In genomic region chrX:98898307-98898706, GRCm38 (mm10) we compare ENCODE assay signal across 8 mouse cellular contexts. TPM values are rescaled to one million over a fixed set of nuclear protein-coding genes. Genes with fewer than 3 reads are reported as not detected.
DNase-seq lines count a peak whose midpoint lies in the region; ATAC-seq and TF ChIP-seq lines count a peak whose summit lies in the region.
"Had no signal": no experiment of that assay in that cellular context is flagged by ENCODE, and none has a peak within 500 bp of the region (broad histone marks: within the 10 kb centered on the region; RNA-seq: fewer than 3 reads in every experiment).

No protein-coding gene starts in this region.

- no peaks in the 10 kb centered on the region for H3K27me3 ChIP-seq in cerebellum, adult 2 months (ENCODE audit: control insufficient read depth, insufficient read depth, low read length)
- H3K27me3 ChIP-seq: embryonic facial prominence, embryonic 13.5 days had no signal

- WGBS in cerebellum, adult 2 months: 21% methylated on average over 3 of the region's 3 CpGs

- no peaks in the 10 kb centered on the region for H3K4me1 ChIP-seq in cerebellum, adult 2 months (ENCODE audit: control insufficient read depth, insufficient read depth, low read length)
- H3K4me1 ChIP-seq: embryonic facial prominence, embryonic 13.5 days had no signal

- intact Hi-C loops in heart, postnatal 10 days (cut with DNase I): loop anchor here (10.0 kb wide), 1 partner anchor 164 kb away; no protein-coding TSS in a partner anchor

- DNase-seq in ovary, adult 18-20 months (ENCODE audit: low spot score): peak; percentile 21
- no peak for DNase-seq in ovary, postnatal 10 days (ENCODE audit: low spot score)
- DNase-seq in cerebellum, adult 2 months: peak; percentile 42 to 47
- peak; percentile 44 to 56 for DNase-seq in heart, postnatal 10 days
- DNase-seq in ovary, postnatal 36 days (ENCODE audit: low spot score): peak; percentile 23
- DNase-seq in thymus, postnatal 0 days (ENCODE audit: low spot score): no peak

- ATAC-seq in megakaryocyte progenitor cell, adult 5-6 weeks (replicated peaks; ENCODE audit: poor library complexity): no peak

- TF ChIP-seq CTCF in cerebellum, adult 2 months (IDR thresholded peaks at IDR 0.05; ENCODE audit: borderline replicate concordance, insufficient read depth, low read depth, low read length): no peak

- no peak overlapping the region for H3K27ac ChIP-seq in cerebellum, adult 2 months (ENCODE audit: insufficient read depth, low read length)
- H3K27ac ChIP-seq: embryonic facial prominence, embryonic 13.5 days had no signal

- TF ChIP-seq POLR2A in cerebellum, adult 2 months (IDR thresholded peaks at IDR 0.05; ENCODE audit: borderline replicate concordance, insufficient read depth, low read length): no peak

- H3K4me3 ChIP-seq in cerebellum, adult 2 months (replicated peaks; ENCODE audit: insufficient read depth, low read depth, low read length): no peak overlapping the region
- H3K4me3 ChIP-seq: embryonic facial prominence, embryonic 13.5 days had no signal

RNA-seq across cellular contexts. Expression of gene Ophn1, which starts 7.5 kb away (rescaled TPM):
- 30.7 and 30.8 TPM in 2 replicates for polyA plus RNA-seq in cerebellum, adult 2 months (2012; rRNA removed)
- total RNA-seq in heart, postnatal 10 days (2021): 10 to 100 TPM; 10.9 to 12.2 TPM
- 0.81 and 0.89 TPM in 2 replicates for total RNA-seq in megakaryocyte progenitor cell, adult 5-6 weeks (2015)
- total RNA-seq in megakaryocyte progenitor cell, adult 5-6 weeks (2017): 1.8 and 2.8 TPM in 2 replicates
- 2.2 and 2.6 TPM in 2 replicates for polyA plus RNA-seq in thymus, postnatal 0 days (2015; fragmentation: Nextera tagmentation; extraction: Ambion mirVana)

RNA-seq across cellular contexts. Expression of gene Yipf6, which starts 37.8 kb away (rescaled TPM):
- polyA plus RNA-seq in cerebellum, adult 2 months (2012; rRNA removed): 22.0 and 23.6 TPM in 2 replicates
- 10 to 100 TPM; 26.0 to 26.4 TPM for total RNA-seq in heart, postnatal 10 days (2021)
- 21.1 and 23.8 TPM in 2 replicates for total RNA-seq in megakaryocyte progenitor cell, adult 5-6 weeks (2015)
- total RNA-seq in megakaryocyte progenitor cell, adult 5-6 weeks (2017): 22.5 and 24.0 TPM in 2 replicates
- 20.8 and 25.1 TPM in 2 replicates for polyA plus RNA-seq in thymus, postnatal 0 days (2015; fragmentation: Nextera tagmentation; extraction: Ambion mirVana)

Comparison
In these comparisons a context has a peak if more than half of its experiments do, and no peak if none do; other contexts are left out.
1. DNase-seq: peak in ovary, adult 18-20 months (single experiment), cerebellum, adult 2 months (2 of 2), heart, postnatal 10 days (2 of 2) and ovary, postnatal 36 days (single experiment); none in ovary, postnatal 10 days (single experiment) and thymus, postnatal 0 days (single experiment).